Mouse (Mus musculus): ENCODE results near the gene Cnmd. TPM values are rescaled to one million over a fixed set of nuclear protein-coding genes. Genes with fewer than 3 reads are reported as not detected.

Gene Cnmd
- total RNA-seq (2023; ENCODE audit: inconsistent age) = not detected in 4 replicates

DNA sequence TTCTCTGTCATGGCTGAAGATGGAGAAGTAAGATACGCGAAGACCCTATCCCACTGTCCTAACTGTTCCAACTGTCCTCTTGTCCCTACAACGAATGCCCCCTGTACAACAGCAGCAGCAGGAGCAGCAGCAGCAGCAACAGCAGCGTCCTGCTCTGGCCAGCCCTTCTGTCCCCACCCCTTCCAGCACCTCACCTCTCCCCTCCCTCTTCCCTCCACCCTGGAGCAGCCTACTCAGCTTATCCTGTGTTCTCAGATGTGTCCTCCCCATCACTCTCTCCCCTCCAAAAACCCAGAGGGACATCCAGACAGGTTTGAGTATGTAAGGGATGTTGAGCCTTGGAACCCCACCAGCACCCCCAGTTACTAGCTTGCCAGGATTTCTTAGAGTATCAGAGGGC, at the start of gene Cnmd:
TSS of gene Cnmd (minus strand) at position 170 of the 400 bp plus-strand sequence.

Other genes starting within 250 kb of the Cnmd start
- 14.9 to 18.1 TPM (median 15.9 TPM) in 4 replicates for gene Kbtbd7, start 235.7 kb downstream of the Cnmd start, total RNA-seq (2023; ENCODE audit: inconsistent age)
- gene Kbtbd6, start 210.3 kb downstream of the Cnmd start, total RNA-seq (2023; ENCODE audit: inconsistent age) = 0.24 to 0.90 TPM (median 0.45 TPM) in 3 of 4 replicates, not detected in the other
- 182 to 193 TPM (median 191 TPM) in 4 replicates for gene Elf1, start 181.0 kb downstream of the Cnmd start, total RNA-seq (2023; ENCODE audit: inconsistent age)
- gene Wbp4, start 180.7 kb downstream of the Cnmd start, total RNA-seq (2023; ENCODE audit: inconsistent age) = 24.9 to 29.4 TPM (median 27.8 TPM) in 4 replicates
- gene Sugt1, start 74.5 kb downstream of the Cnmd start, total RNA-seq (2023; ENCODE audit: inconsistent age) = 61.7 to 66.7 TPM (median 64.1 TPM) in 4 replicates
- not detected in 4 replicates for gene Pcdh8, start 109.1 kb upstream of the Cnmd start, total RNA-seq (2023; ENCODE audit: inconsistent age)